Mouse (Mus musculus) activated CD4-positive, CD25-positive, alpha-beta regulatory T cell, adult 4 months (primary cell): ENCODE results near the gene Numb. TPM values are rescaled to one million over a fixed set of nuclear protein-coding genes. Genes with fewer than 3 reads are reported as not detected.
"Not testable (repeated sequence)": the region's sequence is repeated elsewhere in the genome, so short reads cannot be mapped to it uniquely, and the experiment has no call there.

Experiments used
- ATAC-seq: one replicate; pipeline ENCODE4 v1.8.0; 2017
- polyA plus RNA-seq, 2 experiments: library from polyadenylated mRNA; unstranded; fragments of 100-300 nt; shearing (Covaris generic); gene quantifications; one replicate each; pipeline ENCODE4 v1.2.1; 2017

Numb gene
- polyA plus RNA-seq: 10 to 100 TPM; 27.8 to 34.9 TPM

- peak; percentile 98 for ATAC-seq
Observed at GRCm38 (mm10) chr12:83921535-83922381, at the start of gene Numb. TSS of gene Numb (minus strand) at chr12:83921934.

DNA sequence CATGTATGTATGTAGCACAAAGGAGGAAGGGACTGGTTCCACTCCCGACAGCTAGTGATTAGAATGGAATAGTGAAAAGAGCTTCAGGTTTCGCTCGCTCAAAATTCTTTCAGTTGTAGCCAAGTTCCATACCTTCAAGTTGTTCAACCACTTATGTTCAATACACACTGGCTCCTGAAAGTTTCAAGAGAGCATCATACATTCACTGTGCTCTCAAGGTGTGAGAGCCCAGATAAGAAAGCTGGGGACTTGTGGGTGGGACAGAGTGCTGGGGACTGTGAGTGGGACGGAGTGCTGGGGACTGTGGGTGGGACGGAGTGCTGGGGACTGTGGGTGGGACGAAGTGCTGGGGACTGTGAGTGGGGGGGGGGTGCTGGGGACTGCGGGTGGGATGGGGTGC lies 43.5 kb upstream of the Numb start:
- no peak for ATAC-seq

DNA sequence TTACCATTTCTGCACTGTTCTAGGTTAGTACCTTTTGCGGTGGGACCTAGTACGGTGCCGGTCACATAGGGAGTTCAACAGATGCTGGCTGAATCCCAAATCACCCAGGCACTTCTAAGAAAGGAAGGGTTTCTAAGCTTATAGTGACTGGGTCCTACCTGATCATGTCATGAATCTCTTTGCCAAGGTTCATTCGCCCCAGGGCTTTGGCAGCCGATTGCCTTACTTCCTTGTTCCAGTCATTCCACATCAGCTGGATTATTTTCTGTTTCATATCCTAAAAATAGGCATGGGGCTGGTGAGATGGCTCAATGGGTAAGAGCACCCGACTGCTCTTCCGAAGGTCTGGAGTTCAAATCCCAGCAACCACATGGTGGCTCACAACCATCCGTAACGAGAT lies 36.5 kb upstream of the Numb start:
- no peak for ATAC-seq

GRCm38 (mm10) chr12:83951711-83952575 lies 30.2 kb upstream of the Numb start:
- ATAC-seq: no peak

- peak; percentile 30 for ATAC-seq
Observed at GRCm38 (mm10) chr12:83950840-83951701, 29.3 kb upstream of the Numb start.

DNA sequence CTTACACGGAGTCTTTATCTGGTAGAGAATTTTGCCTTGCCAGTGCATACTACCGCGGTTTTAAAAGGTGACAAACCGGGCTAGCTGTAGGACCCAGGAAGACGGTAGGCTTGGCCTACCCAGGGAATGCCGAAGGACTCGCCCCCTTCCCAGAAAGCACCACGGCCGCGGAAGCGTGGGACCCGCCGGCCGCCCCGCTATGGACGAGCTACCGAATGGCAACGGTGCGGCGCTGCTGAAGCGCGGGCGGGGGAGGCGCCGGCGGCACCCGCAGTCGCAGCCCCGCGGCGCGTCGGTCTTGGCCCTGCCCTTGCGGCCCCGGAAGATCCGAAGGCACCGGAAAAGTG lies 28.7 kb upstream of the Numb start, which contains the start of gene Riox1:
Gene Riox1, plus strand, starts transcription at position 116 of the 347 bp plus-strand sequence.
- peak; percentile 90 for ATAC-seq

DNA sequence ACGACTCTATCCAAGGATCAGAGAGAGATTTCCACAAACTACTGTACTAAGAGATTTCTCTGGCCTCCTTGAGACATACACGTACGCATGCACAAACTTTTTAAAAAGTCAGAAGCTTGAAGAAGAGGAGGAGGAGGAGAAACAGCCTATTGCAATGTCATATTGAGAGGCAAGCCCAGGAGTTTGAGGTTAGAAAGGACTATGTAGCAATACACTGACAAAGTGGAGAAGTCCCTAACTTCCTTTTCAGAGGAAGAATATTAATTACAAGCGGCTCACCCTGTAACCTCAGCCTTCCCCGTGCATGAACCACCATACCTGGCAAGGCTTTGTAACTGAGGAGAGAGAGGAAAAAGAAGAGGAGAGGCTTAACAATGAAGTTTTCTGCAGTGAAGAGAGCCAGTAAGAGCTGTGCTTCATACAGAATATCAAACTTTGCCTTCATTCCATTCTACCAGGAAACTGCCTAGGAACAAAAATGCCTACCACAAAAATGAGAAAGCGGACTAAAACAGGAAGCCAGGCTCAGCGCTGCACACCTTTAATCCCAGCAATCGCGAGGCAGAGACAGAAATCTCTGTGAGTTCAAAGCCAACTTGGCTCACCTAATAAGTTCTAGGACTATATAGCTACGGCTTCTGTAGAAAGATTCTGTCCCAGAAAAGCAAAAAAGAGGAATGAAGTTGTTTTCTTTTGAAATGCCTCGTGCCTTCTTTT lies 28.2 kb upstream of the Numb start:
- peak; percentile 10 for ATAC-seq

DNA sequence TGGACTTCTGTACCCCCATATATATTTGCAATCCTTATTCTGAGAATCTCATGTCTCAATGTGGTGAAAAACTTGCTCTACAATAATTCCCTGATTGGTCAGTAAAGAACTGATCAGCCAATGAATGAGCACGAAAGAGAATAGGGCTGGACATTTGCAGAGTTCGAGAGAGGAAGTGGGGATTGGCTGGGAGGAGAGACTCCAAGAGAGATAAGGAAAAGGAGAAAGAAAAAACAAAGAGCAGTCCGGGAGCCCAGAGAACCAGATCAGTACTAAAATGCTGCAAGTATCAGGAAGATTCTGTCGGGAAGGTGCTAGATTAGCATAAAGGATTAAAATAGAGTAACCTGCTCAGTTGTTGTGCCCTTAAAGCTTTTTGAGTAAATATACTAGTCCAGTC lies 27.3 kb upstream of the Numb start:
- no peak for ATAC-seq

DNA sequence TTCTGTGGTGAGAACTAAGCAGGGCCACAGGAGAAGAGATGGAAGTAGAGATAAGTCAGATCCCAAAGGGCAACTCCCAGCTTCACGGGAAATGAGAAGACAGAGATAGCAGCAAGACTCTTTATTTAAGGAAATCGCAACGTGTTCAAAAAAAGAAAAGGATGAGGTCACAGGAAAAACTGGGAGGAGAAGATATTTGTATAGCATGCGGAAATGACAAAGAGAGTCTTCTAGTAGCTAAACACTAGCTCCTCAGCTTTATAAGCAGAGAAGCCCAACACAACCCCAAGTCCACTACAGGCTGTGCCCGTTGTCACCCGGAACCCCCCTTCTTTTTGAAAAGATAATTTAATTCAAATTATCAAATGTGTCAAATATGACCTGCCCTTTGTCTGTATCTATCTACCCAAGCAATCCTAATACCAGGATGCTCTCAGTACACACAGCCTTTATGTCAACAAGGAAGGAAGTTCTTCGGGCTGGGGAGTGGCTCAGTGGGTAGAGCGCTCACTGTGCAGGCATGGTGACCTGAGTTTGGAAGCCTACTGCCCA lies 25.6 kb upstream of the Numb start:
- no peak for ATAC-seq

- ATAC-seq: no peak
Observed at GRCm38 (mm10) chr12:83941938-83942337, 20.2 kb upstream of the Numb start.

GRCm38 (mm10) chr12:83940031-83940430 lies 18.3 kb upstream of the Numb start:
- no peak for ATAC-seq

- no peak for ATAC-seq
Observed at GRCm38 (mm10) chr12:83939332-83939731, 17.6 kb upstream of the Numb start.

DNA sequence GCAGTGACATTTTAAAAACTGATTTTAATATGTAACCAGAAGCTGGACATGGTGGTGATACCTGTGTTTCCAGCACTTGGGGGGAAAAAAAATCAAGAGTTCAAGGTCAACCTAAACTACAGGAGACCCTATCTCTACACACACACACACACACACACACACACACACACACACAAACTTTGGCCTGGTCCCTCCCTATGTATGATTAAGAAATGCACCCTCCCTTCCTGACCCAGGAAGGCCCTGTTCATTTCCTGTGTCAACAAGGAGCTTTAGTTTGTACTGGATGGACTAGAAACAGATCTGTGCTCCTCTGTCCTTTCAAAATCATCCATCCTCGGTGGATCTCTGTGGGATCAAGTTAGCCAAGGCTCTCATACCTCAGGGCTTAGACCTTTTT lies 16.9 kb upstream of the Numb start:
- not testable (repeated sequence) for ATAC-seq

GRCm38 (mm10) chr12:83937600-83937999 lies 15.9 kb upstream of the Numb start:
- ATAC-seq: no peak

- peak; percentile 74 for ATAC-seq
Observed at GRCm38 (mm10) chr12:83929186-83929804, 7.6 kb upstream of the Numb start.

DNA sequence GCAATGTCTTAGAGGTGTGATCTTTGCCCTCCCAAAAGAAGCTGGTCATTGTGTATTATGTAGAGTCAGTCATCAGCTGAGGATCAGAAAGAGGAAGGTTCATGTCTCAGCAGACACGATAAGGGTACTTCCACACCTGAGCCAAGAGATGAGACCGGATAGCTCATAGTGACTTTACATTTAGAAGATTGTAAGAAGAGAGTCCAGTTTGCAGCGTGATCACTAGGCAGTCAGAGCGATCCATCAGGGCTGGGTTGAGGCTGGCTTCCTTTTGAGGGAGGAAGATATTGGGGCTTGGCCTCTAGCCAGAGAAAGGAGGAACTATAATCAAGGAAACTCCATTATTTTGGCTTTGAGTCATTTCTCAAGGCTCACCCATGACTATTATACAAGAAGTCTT lies 6.0 kb upstream of the Numb start:
- ATAC-seq: no peak

DNA sequence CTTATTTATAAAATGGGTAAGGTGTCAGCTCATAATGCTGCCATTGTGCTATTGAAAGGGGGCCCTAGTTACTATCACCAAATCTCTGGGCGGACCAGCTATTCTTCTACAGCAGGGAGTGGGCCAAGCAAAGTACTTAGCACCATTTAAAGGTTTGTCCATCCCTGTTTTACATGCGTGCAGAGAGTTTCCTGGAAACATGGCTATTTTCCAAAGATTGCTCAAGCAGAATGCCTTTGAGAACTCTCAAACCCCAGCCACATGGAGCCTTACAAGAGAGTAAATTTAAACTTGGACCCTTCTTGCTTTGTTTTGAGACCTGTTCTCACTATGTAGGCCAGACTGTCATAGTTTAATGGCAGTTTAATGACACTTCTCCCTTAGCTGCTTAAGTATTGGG lies 4.3 kb upstream of the Numb start:
- no peak for ATAC-seq

DNA sequence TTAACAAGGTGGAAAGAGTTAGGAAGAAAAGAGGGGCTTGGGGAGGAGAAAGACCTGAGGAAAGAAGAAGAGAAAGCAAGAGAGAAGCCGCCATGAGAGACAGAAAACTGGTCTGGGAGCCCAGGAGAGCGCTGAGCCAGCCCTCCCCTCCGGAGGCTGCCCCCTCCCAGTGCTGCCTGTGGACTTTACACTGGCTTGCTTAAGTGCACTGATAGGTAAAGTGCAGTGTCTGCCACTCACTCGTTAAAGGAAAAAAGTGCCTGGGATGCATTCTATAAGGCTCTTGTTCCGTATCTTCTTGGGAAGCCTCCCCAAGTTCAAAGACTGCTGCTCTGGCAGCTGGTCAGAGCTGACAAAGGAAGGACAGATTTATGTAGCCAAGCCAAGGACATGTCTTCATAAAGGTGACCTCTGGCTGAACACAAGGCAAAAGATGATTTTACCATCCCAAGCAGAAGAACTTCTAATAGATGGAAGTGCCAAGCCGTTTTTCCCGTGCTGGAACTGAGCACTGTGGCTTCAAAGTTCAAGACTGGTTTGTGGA lies 3.5 kb upstream of the Numb start:
- ATAC-seq: no peak

GRCm38 (mm10) chr12:83924332-83924731 lies 2.6 kb upstream of the Numb start:
- ATAC-seq: no peak

- ATAC-seq: no peak
Observed at GRCm38 (mm10) chr12:83923486-83923859, 1.7 kb upstream of the Numb start.
